Mouse (Mus musculus) fat pad, adult 2 months (tissue): ENCODE measurements at regions not wholly inside any gene's neighbourhood (a gene's known extent, or its start where the extent isn't known, plus 50 kb on each side); places are given as distances from the start of the nearest gene placed in this dataset.

Source experiments
- DNase-seq: peaks from one replicate; pipeline ENCODE4 v3.0.0-alpha.2; 2011; ENCODE audit warnings: low read depth, low spot score; ENCODE audit errors: extremely low read depth

GRCm38 (mm10) chr8:103344871-103345270, 559.4 kb upstream of the Cdh11 start:
- no peak for DNase-seq

- DNase-seq: no peak
Observed at GRCm38 (mm10) chr8:103347158-103347871, 561.9 kb upstream of the Cdh11 start.

- DNase-seq: no peak
Observed at GRCm38 (mm10) chr8:103361713-103362112, 576.3 kb upstream of the Cdh11 start.

GRCm38 (mm10) chr8:103370394-103370793, 585.0 kb upstream of the Cdh11 start:
- no peak for DNase-seq

- DNase-seq: no peak
Observed at GRCm38 (mm10) chr8:103373007-103373406, 587.6 kb upstream of the Cdh11 start.

GRCm38 (mm10) chr8:103374151-103374550, 588.7 kb upstream of the Cdh11 start:
- no peak for DNase-seq

GRCm38 (mm10) chr8:103378545-103378944, 593.1 kb upstream of the Cdh11 start:
- DNase-seq: no peak

- DNase-seq: no peak
Observed at GRCm38 (mm10) chr8:103381575-103381974, 596.1 kb upstream of the Cdh11 start.

- no peak for DNase-seq
Observed at GRCm38 (mm10) chr8:103391359-103391758, 605.9 kb upstream of the Cdh11 start.

- DNase-seq: no peak
Observed at GRCm38 (mm10) chr8:103395316-103395715, 609.9 kb upstream of the Cdh11 start.

GRCm38 (mm10) chr8:103398179-103398578, 612.7 kb upstream of the Cdh11 start:
- DNase-seq: no peak

GRCm38 (mm10) chr8:103399466-103399865, 614.0 kb upstream of the Cdh11 start:
- DNase-seq: no peak

- DNase-seq: no peak
Observed at GRCm38 (mm10) chr8:103400143-103400542, 614.7 kb upstream of the Cdh11 start.

- DNase-seq: no peak
Observed at GRCm38 (mm10) chr8:103402731-103403130, 617.3 kb upstream of the Cdh11 start.

GRCm38 (mm10) chr8:103403826-103404225, 618.4 kb upstream of the Cdh11 start:
- DNase-seq: no peak

GRCm38 (mm10) chr8:103405787-103406186, 620.3 kb upstream of the Cdh11 start:
- DNase-seq: no peak

GRCm38 (mm10) chr8:103406921-103407320, 621.5 kb upstream of the Cdh11 start:
- DNase-seq: no peak

- DNase-seq: no peak
Observed at GRCm38 (mm10) chr8:103407631-103408030, 622.2 kb upstream of the Cdh11 start.

- DNase-seq: no peak
Observed at GRCm38 (mm10) chr8:103408411-103408810, 623.0 kb upstream of the Cdh11 start.

- DNase-seq: no peak
Observed at GRCm38 (mm10) chr8:103409121-103409551, 623.7 kb upstream of the Cdh11 start.

GRCm38 (mm10) chr8:103412731-103413130, 627.3 kb upstream of the Cdh11 start:
- DNase-seq: no peak

- DNase-seq: no peak
Observed at GRCm38 (mm10) chr8:103413589-103414575, 628.4 kb upstream of the Cdh11 start.
